Mouse (Mus musculus) splenic B cell, adult 2 months (primary cell): ENCODE data around the gene E430018J23Rik.
"Not testable (repeated sequence)": the region's sequence is repeated elsewhere in the genome, so short reads cannot be mapped to it uniquely, and the experiment has no call there.

Experiments
- DNase-seq: peaks from one replicate; pipeline ENCODE4 v3.0.0-alpha.2; 2011; ENCODE audit warnings: low read depth, low spot score
- H3K27me3 ChIP-seq: 2 replicates; pipeline ENCODE4 v1.6.1; 2012; ENCODE audit warnings: mild to moderate bottlenecking, low read length, moderate library complexity, mixed read lengths; ENCODE audit not compliant: control insufficient read depth, poor library complexity, insufficient read depth, severe bottlenecking
- H3K36me3 ChIP-seq: 2 replicates; pipeline ENCODE4 v1.6.1; 2012; ENCODE audit warnings: mild to moderate bottlenecking, low read length, moderate library complexity, mixed read lengths; ENCODE audit not compliant: control insufficient read depth, poor library complexity, insufficient read depth, severe bottlenecking

Gene E430018J23Rik

GRCm38 (mm10) chr7:127392251-127392824, 1.1 kb downstream of the E430018J23Rik start:
- 0 out of 2 replicates have a peak, but pooled peaks cover 2% of the 10 kb centered on the region for H3K36me3 ChIP-seq
- H3K27me3 ChIP-seq: no peaks in the 10 kb centered on the region
- peak; percentile 6 for DNase-seq

GRCm38 (mm10) chr7:127391538-127391937, 1.9 kb downstream of the E430018J23Rik start:
- 0 out of 2 replicates have a peak, but pooled peaks cover 2% of the 10 kb centered on the region for H3K36me3 ChIP-seq
- no peaks in the 10 kb centered on the region for H3K27me3 ChIP-seq
- no peak for DNase-seq

- Histone ChIP-seq H3K27me3 (no peaks in the 10 kb centered on the region), H3K36me3 (0 out of 2 replicates have a peak, but pooled peaks cover 2% of the 10 kb centered on the region)
- no peak for DNase-seq
Observed at GRCm38 (mm10) chr7:127390306-127390705, 3.1 kb downstream of the E430018J23Rik start.

- not testable (repeated sequence) for DNase-seq, H3K36me3 ChIP-seq, H3K27me3 ChIP-seq
Observed at GRCm38 (mm10) chr7:127388201-127388600, 5.2 kb downstream of the E430018J23Rik start.

GRCm38 (mm10) chr7:127386641-127387392, 6.6 kb downstream of the E430018J23Rik start, which contains the start of gene 9130019O22Rik:
TSS of gene 9130019O22Rik (minus strand) at chr7:127387166.
- H3K36me3 ChIP-seq: 0 out of 2 replicates have a peak, but pooled peaks cover under 1% of the 10 kb centered on the region
- peak; percentile 96 for DNase-seq
- H3K27me3 ChIP-seq: no peaks in the 10 kb centered on the region

- H3K36me3 ChIP-seq, DNase-seq, H3K27me3 ChIP-seq: not testable (repeated sequence)
Observed at GRCm38 (mm10) chr7:127385560-127385959, 7.9 kb downstream of the E430018J23Rik start.

GRCm38 (mm10) chr7:127378310-127378921, 15.0 kb downstream of the E430018J23Rik start:
- DNase-seq: no peak
- Histone ChIP-seq H3K36me3 (no peaks in the 10 kb centered on the region), H3K27me3 (no peaks in the 10 kb centered on the region)

GRCm38 (mm10) chr7:127375271-127376245, 17.9 kb downstream of the E430018J23Rik start, which contains the start of gene Zfp747:
TSS of gene Zfp747 (minus strand) at chr7:127376050.
- not testable (repeated sequence) for H3K27me3 ChIP-seq
- DNase-seq: peak; percentile 97

GRCm38 (mm10) chr7:127371870-127372269, 21.6 kb downstream of the E430018J23Rik start:
- H3K36me3 ChIP-seq, DNase-seq, H3K27me3 ChIP-seq: not testable (repeated sequence)

More at GRCm38 (mm10) chr7:127375271-127376245, 17.9 kb downstream of the E430018J23Rik start, which contains the start of gene Zfp747:
- H3K36me3 ChIP-seq: not testable (repeated sequence)

- Histone ChIP-seq H3K27me3 (no peaks in the 10 kb centered on the region), H3K36me3 (no peaks in the 10 kb centered on the region)
- no peak for DNase-seq
Observed at GRCm38 (mm10) chr7:127371213-127371612, 22.2 kb downstream of the E430018J23Rik start.

GRCm38 (mm10) chr7:127366249-127366648, 27.2 kb downstream of the E430018J23Rik start:
- H3K36me3 ChIP-seq: no peaks in the 10 kb centered on the region
- H3K27me3 ChIP-seq: no peaks in the 10 kb centered on the region
- DNase-seq: no peak

- DNase-seq: no peak
- H3K27me3 ChIP-seq: no peaks in the 10 kb centered on the region
- no peaks in the 10 kb centered on the region for H3K36me3 ChIP-seq
Observed at GRCm38 (mm10) chr7:127364166-127364565, 29.3 kb downstream of the E430018J23Rik start.

GRCm38 (mm10) chr7:127363475-127363921, 29.9 kb downstream of the E430018J23Rik start:
- no peaks in the 10 kb centered on the region for H3K27me3 ChIP-seq
- no peaks in the 10 kb centered on the region for H3K36me3 ChIP-seq
- DNase-seq: no peak

- DNase-seq: peak; percentile 81
- not testable (repeated sequence) for H3K36me3 ChIP-seq, H3K27me3 ChIP-seq
Observed at GRCm38 (mm10) chr7:127362418-127362817, 31.0 kb downstream of the E430018J23Rik start.
